Comparison of ENCODE assay signal across 8 mouse cellular contexts in the genomic region with DNA sequence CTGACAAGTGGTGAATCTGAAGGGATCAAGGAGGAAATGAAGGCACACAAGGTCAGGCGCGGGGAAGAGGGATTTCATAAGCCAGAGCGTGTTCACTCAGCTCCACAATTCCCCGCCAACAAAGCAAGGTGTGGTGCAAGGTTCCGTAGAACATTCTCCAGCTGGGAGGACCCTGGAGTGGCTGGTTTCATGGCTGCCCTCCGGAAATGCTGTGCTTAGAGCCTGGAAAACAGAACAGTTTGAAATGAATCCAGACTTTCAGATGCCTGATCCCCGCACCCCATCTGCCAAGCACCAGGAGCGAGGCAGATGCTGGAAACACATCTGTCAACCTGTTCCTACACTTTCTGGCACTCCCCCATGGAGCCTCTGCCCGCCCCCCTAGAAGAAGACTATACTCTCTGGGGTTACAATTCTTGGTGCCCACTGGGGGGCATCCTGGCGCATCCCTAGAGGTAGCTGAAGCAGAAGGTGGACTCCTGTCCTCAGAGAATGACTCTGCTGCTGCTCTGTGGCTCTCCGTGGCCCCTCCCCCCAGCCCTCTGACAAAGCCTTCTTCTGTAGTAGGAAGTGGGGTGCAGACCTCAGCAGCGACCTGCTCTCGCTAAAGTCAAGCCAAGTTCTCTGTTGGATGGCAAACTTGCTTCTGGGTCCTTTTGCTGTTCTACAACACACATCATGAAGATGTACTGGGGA. TPM values are rescaled to one million over a fixed set of nuclear protein-coding genes. Genes with fewer than 3 reads are reported as not detected.
DNase-seq lines count a peak whose midpoint lies in the region; ATAC-seq and TF ChIP-seq lines count a peak whose summit lies in the region.

No protein-coding gene starts in this region.

- TF ChIP-seq CTCF in E14TG2a.4 (conservative IDR thresholded peaks at IDR 0.05; ENCODE audit: low read length), result no peak
- TF ChIP-seq CTCF in intestine, postnatal 0 days (IDR thresholded peaks at IDR 0.05; ENCODE audit: low read depth), result peak; percentile 42; the same call in 1 of the 2 replicates

- H3K4me2 ChIP-seq in intestine, postnatal 0 days (replicated peaks; ENCODE audit: low read depth), result no peak overlapping the region

- no peaks in the 10 kb centered on the region for H3K9me3 ChIP-seq in heart, embryonic 10.5 days
- no peaks in the 10 kb centered on the region for H3K9me3 ChIP-seq in E14TG2a.4 (ENCODE audit: low read length)
- no peaks in the 10 kb centered on the region for H3K9me3 ChIP-seq in embryonic facial prominence, embryonic 10.5 days
- no peaks in the 10 kb centered on the region for H3K9me3 ChIP-seq in intestine, postnatal 0 days (ENCODE audit: control insufficient read depth)

- peak; percentile 77 for DNase-seq in heart, embryonic 10.5 days (ENCODE audit: low spot score)
- no peak for DNase-seq in heart, adult 11 months
- peak; percentile 33 for DNase-seq in embryonic facial prominence, embryonic 10.5 days (ENCODE audit: low spot score)
- peak; percentile 21 for DNase-seq in naive thymus-derived CD4-positive, alpha-beta T cell, adult 2 months (ENCODE audit: low read depth)
- no peak for DNase-seq in layer of hippocampus, postnatal 14 days (ENCODE audit: low spot score in 2 of 2)
- no peak for DNase-seq in spleen, postnatal 4 days (ENCODE audit: low spot score in 2 of 2)

- H3K9ac ChIP-seq in intestine, postnatal 0 days (ENCODE audit: low read depth, low read length), result no peak overlapping the region

- H3K4me3 ChIP-seq in heart, embryonic 10.5 days, result peak overlapping the region; percentile 38
- H3K4me3 ChIP-seq in E14TG2a.4 (replicated peaks; ENCODE audit: low read length), result peak overlapping the region; percentile 41
- H3K4me3 ChIP-seq in embryonic facial prominence, embryonic 10.5 days, result no peak overlapping the region
- H3K4me3 ChIP-seq in intestine, postnatal 0 days (ENCODE audit: low read depth, low read length), result no peak overlapping the region

- no peak overlapping the region for H3K27ac ChIP-seq in heart, embryonic 10.5 days
- H3K27ac ChIP-seq in embryonic facial prominence, embryonic 10.5 days (replicated peaks), result no peak overlapping the region
- no peak overlapping the region for H3K27ac ChIP-seq in intestine, postnatal 0 days (ENCODE audit: low read depth, low read length)

- peaks cover 8% of the 10 kb centered on the region for H3K4me1 ChIP-seq in heart, embryonic 10.5 days
- H3K4me1 ChIP-seq in E14TG2a.4 (replicated peaks; ENCODE audit: low read depth, low read length), result peaks cover 16% of the 10 kb centered on the region
- peaks cover 18% of the 10 kb centered on the region for H3K4me1 ChIP-seq in embryonic facial prominence, embryonic 10.5 days
- no peaks in the 10 kb centered on the region; the same call in 1 of the 2 replicates for H3K4me1 ChIP-seq in intestine, postnatal 0 days (replicated peaks; ENCODE audit: control insufficient read depth, insufficient read depth, low read length)

- no peaks in the 10 kb centered on the region for H3K36me3 ChIP-seq in heart, embryonic 10.5 days
- H3K36me3 ChIP-seq in E14TG2a.4 (ENCODE audit: insufficient read depth, low read length), result no peaks in the 10 kb centered on the region
- no peaks in the 10 kb centered on the region for H3K36me3 ChIP-seq in embryonic facial prominence, embryonic 10.5 days (replicated peaks)
- no peaks in the 10 kb centered on the region for H3K36me3 ChIP-seq in intestine, postnatal 0 days (ENCODE audit: control insufficient read depth, insufficient read depth)

- 0 out of 2 replicates have a peak, but pooled peaks cover 4% of the 10 kb centered on the region for H3K27me3 ChIP-seq in heart, embryonic 10.5 days (ENCODE audit: insufficient read depth, poor library complexity, severe bottlenecking)
- peaks cover 13% of the 10 kb centered on the region; the same call in 1 of the 2 replicates for H3K27me3 ChIP-seq in E14TG2a.4 (ENCODE audit: insufficient read depth, low read length)
- H3K27me3 ChIP-seq in embryonic facial prominence, embryonic 10.5 days (replicated peaks; ENCODE audit: low read depth, poor library complexity, severe bottlenecking), result no peaks in the 10 kb centered on the region
- no peaks in the 10 kb centered on the region; the same call in 1 of the 2 replicates for H3K27me3 ChIP-seq in intestine, postnatal 0 days (replicated peaks; ENCODE audit: control insufficient read depth, insufficient read depth, low read length)

- 25% methylated on average over 13 of the region's 13 CpGs for WGBS in heart, embryonic 10.5 days
- WGBS in embryonic facial prominence, embryonic 10.5 days, result 27% methylated on average over 13 of the region's 13 CpGs
- 17% methylated on average over 13 of the region's 13 CpGs for WGBS in intestine, postnatal 0 days

- no peak for ATAC-seq in intestine, postnatal 0 days

RNA-seq across cellular contexts. Expression of a gene that starts 54.5 kb away (rescaled TPM):
- polyA plus RNA-seq in heart, embryonic 10.5 days (2016; fragmentation: Nextera tagmentation; extraction: Ambion mirVana), result 4.6 and 5.5 TPM in 2 replicates
- polyA plus RNA-seq in embryonic facial prominence, embryonic 10.5 days (2016; fragmentation: Nextera tagmentation; extraction: Ambion mirVana), result 5.3 and 6.7 TPM in 2 replicates
- polyA plus RNA-seq in intestine, postnatal 0 days (2015; fragmentation: Nextera tagmentation; extraction: Ambion mirVana), result 98.5 and 114 TPM in 2 replicates
- 10 to 100 TPM; 11.5 to 12.4 TPM for total RNA-seq in layer of hippocampus, postnatal 14 days (2021)

Comparison
In these comparisons a context has a peak if more than half of its experiments do, and no peak if none do; other contexts are left out.
1. DNase-seq: peak in heart, embryonic 10.5 days (single experiment), embryonic facial prominence, embryonic 10.5 days (single experiment) and naive thymus-derived CD4-positive, alpha-beta T cell, adult 2 months (single experiment); none in heart, adult 11 months (single experiment), layer of hippocampus, postnatal 14 days (0 of 2) and spleen, postnatal 4 days (0 of 2).
2. H3K4me3 ChIP-seq: peak in heart, embryonic 10.5 days (single experiment) and E14TG2a.4 (single experiment); none in embryonic facial prominence, embryonic 10.5 days (single experiment) and intestine, postnatal 0 days (single experiment).
3. RNA of a gene that starts 54.5 kb away (polyA plus RNA-seq): 98.5 to 114 TPM in intestine, postnatal 0 days; 4.6 to 5.5 TPM in heart, embryonic 10.5 days and 5.3 to 6.7 TPM in embryonic facial prominence, embryonic 10.5 days; every median in the first group is over 10 times any median in the second.